Mouse (Mus musculus): ENCODE results near the gene Gm15128.
"Not testable (repeated sequence)": the region's sequence is repeated elsewhere in the genome, so short reads cannot be mapped to it uniquely, and the experiment has no call there.

Gene Gm15128

GRCm38 (mm10) chrX:147765691-147766090, at the start of gene Gm15128:
Gene Gm15128, plus strand, starts transcription at chrX:147765991.
- not testable (repeated sequence) for DNase-seq
